Mouse (Mus musculus): ENCODE data around the gene 4930452B06Rik.

DNA sequence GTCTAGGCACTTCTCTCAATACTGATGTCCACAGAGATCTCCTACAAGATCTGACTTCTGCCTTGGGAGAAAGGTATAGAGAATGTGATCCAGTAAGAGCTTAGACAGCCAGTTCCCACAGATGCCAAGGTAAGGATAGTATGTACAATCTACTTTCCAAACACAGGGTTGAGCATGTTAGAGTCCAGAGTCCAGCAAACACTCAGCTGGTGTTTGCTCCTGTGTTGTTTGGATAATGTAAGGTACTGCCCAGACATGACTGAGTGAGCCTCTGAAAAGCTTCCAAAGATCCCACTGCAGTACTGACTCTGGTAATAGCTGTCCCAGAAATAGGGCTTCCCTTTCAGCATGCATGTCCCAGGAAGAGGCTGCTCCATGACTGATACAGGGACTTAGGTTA, 54.0 kb downstream of the 4930452B06Rik start:
- TF ChIP-seq CTCF (conservative IDR thresholded peaks at IDR 0.05; ENCODE audit: low read length) = no peak
- no peak for TF ChIP-seq POU5F1 (IDR thresholded peaks at IDR 0.05; ENCODE audit: borderline replicate concordance, low read length)
- no peak for TF ChIP-seq NANOG (IDR thresholded peaks at IDR 0.05; ENCODE audit: borderline replicate concordance, low read length)

Measured in E14TG2a.4 (cell line).